Mouse (Mus musculus) Patski (cell line): ENCODE measurements around the gene Gap43. TPM values are rescaled to one million over a fixed set of nuclear protein-coding genes. Genes with fewer than 3 reads are reported as not detected.
"Not testable (repeated sequence)": the region's sequence is repeated elsewhere in the genome, so short reads cannot be mapped to it uniquely, and the experiment has no call there.

Source experiments
- ATAC-seq: fragments of 100-300 bp; one replicate; pipeline ENCODE4 v1.8.0; 2021
- CTCF ChIA-PET: fragments of 350-600 bp; sonication (Branson Sonifier 250); formaldehyde crosslinking; loops from one replicate; lab custom pipeline; 2022; ENCODE audit warnings: inconsistent platforms; lab: Charles Lee
- POLR2A ChIA-PET: fragments of 350-600 bp; sonication (Branson Sonifier 250); formaldehyde crosslinking; loops from one replicate; lab custom pipeline; 2022; ENCODE audit warnings: antibody characterized with exemption, inconsistent platforms; lab: Charles Lee
- DNase-seq: peaks from one replicate; pipeline ENCODE4 v3.0.0-alpha.2; 2011; ENCODE audit warnings: low read depth, low spot score
- H3K27me3 ChIP-seq: fragments of 371-371 bp; one replicate; pipeline ENCODE4 v1.5.1; 2021
- CTCF ChIP-seq: fragments of 100-300 bp; IDR thresholded peaks from one replicate; pipeline ENCODE4 v1.5.1; 2021
- in situ Hi-C: fragments of 300-500 bp; cut with MboI; formaldehyde crosslinking; loops from 3 replicates; pipeline ENCODE4 v1.11.1; 2018; ENCODE audit warnings: low pct_unique_long_range_greater_than_20kb, mixed read lengths
- polyA plus RNA-seq: library from polyadenylated mRNA; unstranded; gene quantifications from one replicate; pipeline ENCODE4 v1.2.3, GENCODE M21; 2021

Gene Gap43
- polyA plus RNA-seq = not detected

GRCm38 (mm10) chr16:42340021-42340768, at the start of gene Gap43:
TSS of gene Gap43 (minus strand) at chr16:42340651.
- no peak for DNase-seq
- CTCF ChIA-PET = no interaction called here
- in situ Hi-C loops = no loop called here
- H3K27me3 ChIP-seq = peaks cover 7% of the 10 kb centered on the region
- POLR2A ChIA-PET = interaction anchor here (0.6 kb wide), 1 partner anchor 8 kb away, joined by 4 read pairs; no protein-coding TSS in a partner anchor
- no peak for TF ChIP-seq CTCF
- no peak for ATAC-seq

- peaks cover 11% of the 10 kb centered on the region for H3K27me3 ChIP-seq
- ChIA-PET POLR2A (no interaction called here), CTCF (interaction anchor here (1.4 kb wide), 1 partner anchor 13 kb away, joined by 3 read pairs; no protein-coding TSS in a partner anchor)
- no peak for DNase-seq
- ATAC-seq = no peak
- in situ Hi-C loops = no loop called here
- no peak for TF ChIP-seq CTCF
Measured at GRCm38 (mm10) chr16:42381328-42381838, 40.9 kb upstream of the Gap43 start.

- in situ Hi-C loops = no loop called here
- POLR2A ChIA-PET = no interaction called here
- ATAC-seq = no peak
- TF ChIP-seq CTCF = no peak
- peaks cover 9% of the 10 kb centered on the region for H3K27me3 ChIP-seq
- no peak for DNase-seq
- CTCF ChIA-PET = interaction anchor here (1.4 kb wide), 1 partner anchor 12 kb away, joined by 3 read pairs; no protein-coding TSS in a partner anchor
Measured at GRCm38 (mm10) chr16:42380641-42381040, 40.2 kb upstream of the Gap43 start.

- ChIA-PET POLR2A (no interaction called here), CTCF (no interaction called here)
- H3K27me3 ChIP-seq = no peaks in the 10 kb centered on the region
- in situ Hi-C loops = no loop called here
- DNase-seq (no peak), ATAC-seq (no peak)
- TF ChIP-seq CTCF = no peak
Measured at GRCm38 (mm10) chr16:42370148-42370547, 29.7 kb upstream of the Gap43 start.

GRCm38 (mm10) chr16:42369346-42369745, 28.9 kb upstream of the Gap43 start:
- DNase-seq = no peak
- in situ Hi-C loops = no loop called here
- ChIA-PET POLR2A (no interaction called here), CTCF (interaction anchor here (1.0 kb wide), 1 partner anchor 11 kb away, joined by 3 read pairs; no protein-coding TSS in a partner anchor)
- ATAC-seq = no peak
- no peak for TF ChIP-seq CTCF
- no peaks in the 10 kb centered on the region for H3K27me3 ChIP-seq

GRCm38 (mm10) chr16:42360061-42360460, 19.6 kb upstream of the Gap43 start:
- POLR2A ChIA-PET = no interaction called here
- TF ChIP-seq CTCF = no peak

GRCm38 (mm10) chr16:42358058-42358457, 17.6 kb upstream of the Gap43 start:
- ATAC-seq (no peak), DNase-seq (no peak)
- TF ChIP-seq CTCF = no peak
- H3K27me3 ChIP-seq = peaks cover 28% of the 10 kb centered on the region
- in situ Hi-C loops = no loop called here
- ChIA-PET POLR2A (no interaction called here), CTCF (no interaction called here)

More at GRCm38 (mm10) chr16:42360061-42360460, 19.6 kb upstream of the Gap43 start:
- ATAC-seq (no peak), DNase-seq (no peak)
- CTCF ChIA-PET = no interaction called here
- in situ Hi-C loops = no loop called here
- peaks cover 21% of the 10 kb centered on the region for H3K27me3 ChIP-seq

GRCm38 (mm10) chr16:42350076-42350475, 9.6 kb upstream of the Gap43 start:
- in situ Hi-C loops = no loop called here
- POLR2A ChIA-PET = no interaction called here
- DNase-seq (no peak), ATAC-seq (no peak)
- H3K27me3 ChIP-seq = peaks cover 7% of the 10 kb centered on the region
- CTCF ChIA-PET = no interaction called here
- TF ChIP-seq CTCF = no peak

GRCm38 (mm10) chr16:42340865-42341264, 414 bp upstream of the Gap43 start:
- H3K27me3 ChIP-seq, DNase-seq, ATAC-seq, in situ Hi-C loops, POLR2A ChIA-PET: not testable (repeated sequence)
- CTCF ChIA-PET = interaction anchor here (1.3 kb wide), 1 partner anchor 25 kb away, joined by 3 read pairs; no protein-coding TSS in a partner anchor

- POLR2A ChIA-PET = no interaction called here
- no peak for ATAC-seq
- H3K27me3 ChIP-seq = peaks cover 7% of the 10 kb centered on the region
- no peak for DNase-seq
- in situ Hi-C loops = no loop called here
- TF ChIP-seq CTCF = no peak
- CTCF ChIA-PET = no interaction called here
Measured at GRCm38 (mm10) chr16:42339512-42339911, 939 bp downstream of the Gap43 start.

GRCm38 (mm10) chr16:42338987-42339386, 1.5 kb downstream of the Gap43 start:
- no peak for TF ChIP-seq CTCF
- ATAC-seq = no peak
- POLR2A ChIA-PET = no interaction called here
- DNase-seq = no peak
- CTCF ChIA-PET = no interaction called here
- in situ Hi-C loops = no loop called here
- peaks cover 7% of the 10 kb centered on the region for H3K27me3 ChIP-seq
